Mouse (Mus musculus): Measurements from ENCODE around the gene Gm10447.

Gm10447 gene

DNA sequence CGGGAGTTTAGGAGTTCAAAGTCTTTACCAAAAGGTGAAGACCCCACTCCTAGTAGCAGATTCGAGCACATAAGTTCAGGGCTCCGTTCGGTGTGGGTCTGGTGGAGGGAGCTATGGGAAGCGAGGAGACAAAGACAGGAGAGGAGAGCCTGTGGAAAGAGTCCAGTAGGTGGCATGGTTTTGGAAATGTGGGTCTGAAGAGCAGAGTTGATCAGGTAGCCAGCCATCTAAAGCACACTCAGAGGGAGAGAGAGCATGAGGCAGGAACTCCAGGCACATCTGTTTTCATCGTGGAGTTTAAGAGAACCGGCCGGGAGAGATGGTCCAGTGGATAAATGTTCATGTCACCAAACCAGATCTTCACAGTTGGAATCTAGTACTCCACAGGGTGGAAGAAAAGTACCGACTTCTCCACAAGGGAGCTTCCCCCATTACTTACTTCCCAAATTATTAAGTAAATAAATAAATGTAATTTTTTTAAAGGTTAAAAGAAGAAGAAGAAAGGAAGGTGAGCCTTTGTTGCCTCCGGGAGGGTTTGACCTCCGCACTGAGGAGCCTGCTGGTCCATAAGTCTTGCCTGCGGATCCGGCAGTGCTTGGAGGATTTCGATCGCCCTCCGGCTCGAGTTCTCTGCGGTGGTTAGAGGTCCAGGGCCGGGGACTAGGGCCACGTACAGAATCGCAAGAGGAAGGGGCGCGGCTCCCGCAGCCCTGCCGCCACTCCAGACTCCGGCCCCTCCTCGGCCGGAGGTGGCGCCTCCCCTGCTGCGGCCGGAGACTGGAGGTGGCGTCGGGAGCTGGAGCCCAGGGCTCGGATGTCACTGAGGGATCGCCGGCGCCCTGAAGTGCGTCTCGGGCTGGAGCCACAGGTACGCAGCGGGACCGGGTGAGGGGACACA is at the start of gene Gm10447, which contains the start of gene Shroom1:
Gene Gm10447, minus strand, starts transcription at position 637 of the 898 bp plus-strand sequence.
Gene Shroom1, plus strand, starts transcription at position 732 of the 898 bp plus-strand sequence.
- no peak for DNase-seq

- DNase-seq = no peak
Observed at GRCm38 (mm10) chr11:53505026-53505663, 48.2 kb upstream of the Gm10447 start.

- no peak for DNase-seq
Observed at GRCm38 (mm10) chr11:53504376-53504775, 47.5 kb upstream of the Gm10447 start.

DNA sequence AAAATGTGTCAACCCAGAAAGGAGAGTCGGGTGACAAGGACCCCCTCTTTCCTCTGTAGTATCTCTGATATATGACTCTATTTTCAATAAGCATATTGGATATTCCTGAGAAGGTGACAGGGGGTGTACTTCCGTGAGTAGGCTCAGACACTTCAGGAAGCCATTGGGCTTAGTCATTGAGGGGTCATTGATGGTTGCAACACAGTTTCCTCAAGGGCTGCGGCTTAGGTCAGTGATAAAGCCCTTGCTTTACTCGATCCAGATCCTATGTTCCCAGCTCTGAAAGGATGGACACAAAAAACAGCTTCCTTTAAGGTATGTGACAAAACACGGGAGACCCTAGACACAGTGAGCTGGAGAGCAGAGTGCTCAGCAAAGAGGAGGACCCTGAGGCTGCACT is 46.8 kb upstream of the Gm10447 start:
- no peak for DNase-seq

DNA sequence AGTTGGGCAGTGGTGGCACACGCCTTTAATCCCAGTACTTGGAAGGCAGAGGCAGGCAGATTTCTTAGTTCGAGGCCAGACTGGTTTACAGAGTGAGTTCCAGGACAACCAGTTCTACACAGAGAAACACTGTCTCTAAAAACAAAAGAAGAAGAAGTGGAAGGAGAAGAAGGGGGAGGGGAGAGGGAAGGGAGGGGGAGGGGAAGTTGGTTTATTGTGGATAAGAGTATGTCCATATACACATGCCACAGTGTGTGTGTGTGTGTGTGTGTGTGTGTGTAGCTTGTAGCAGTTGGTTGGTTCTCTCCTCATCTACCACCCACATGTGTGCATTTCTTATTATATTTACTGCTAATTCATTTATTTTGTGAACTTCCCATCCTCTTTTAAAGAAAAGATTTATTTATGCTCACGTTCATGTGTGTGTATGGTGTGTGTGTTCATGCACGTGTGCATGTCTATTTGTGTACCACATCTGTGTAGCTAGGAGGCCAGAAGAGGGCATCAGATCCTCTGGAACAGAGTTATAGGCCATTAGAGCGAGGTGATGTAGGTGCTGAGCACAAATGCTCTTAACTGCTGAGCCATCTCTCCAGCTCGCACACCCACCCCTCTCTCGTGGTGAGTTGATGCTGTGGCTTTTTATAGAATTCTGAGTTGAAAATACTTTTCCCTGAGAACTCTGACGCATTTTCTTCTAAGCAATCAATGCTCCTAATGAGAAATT is 45.3 kb upstream of the Gm10447 start:
- peak; percentile 69 for DNase-seq

DNA sequence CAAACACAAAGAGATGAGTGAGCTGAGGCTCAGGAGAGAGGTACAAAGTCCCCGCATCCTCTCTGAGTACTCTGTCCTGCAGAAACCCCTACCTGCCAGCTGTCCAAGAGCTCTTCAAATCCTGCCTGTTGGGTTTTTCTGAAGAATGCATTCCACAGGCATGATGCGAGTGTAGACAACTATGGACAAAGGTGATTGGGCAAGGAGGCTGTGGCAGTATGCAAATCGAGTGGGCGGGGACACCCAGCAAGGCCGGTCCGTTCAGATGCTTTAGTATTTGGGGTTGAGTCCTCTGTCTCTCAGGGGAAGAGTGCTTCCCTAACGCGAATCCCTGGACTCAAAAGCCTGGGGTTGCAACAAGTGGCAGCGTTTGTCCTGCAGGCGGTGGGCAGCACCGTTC is 43.7 kb upstream of the Gm10447 start:
- no peak for DNase-seq

DNA sequence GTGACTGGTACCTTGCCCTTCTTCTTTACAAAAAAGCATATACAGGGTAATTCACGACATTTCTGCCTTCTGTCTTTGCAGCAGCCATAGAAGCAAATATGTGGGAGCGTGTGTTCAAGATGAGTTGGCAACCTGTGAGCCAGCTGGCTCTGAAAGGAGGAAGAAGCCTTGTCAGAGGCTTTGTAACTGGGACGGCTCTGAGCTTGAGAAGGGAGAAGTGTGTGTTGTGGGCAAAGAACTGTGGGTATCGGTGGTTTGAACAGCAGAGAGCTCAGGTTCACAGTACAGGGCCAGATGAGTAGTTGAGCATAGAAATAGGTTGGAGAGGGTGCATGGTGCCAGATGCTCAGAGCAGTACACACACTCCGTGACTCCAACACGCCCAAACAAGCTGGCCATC is 40.0 kb upstream of the Gm10447 start:
- DNase-seq = peak; percentile 82

DNA sequence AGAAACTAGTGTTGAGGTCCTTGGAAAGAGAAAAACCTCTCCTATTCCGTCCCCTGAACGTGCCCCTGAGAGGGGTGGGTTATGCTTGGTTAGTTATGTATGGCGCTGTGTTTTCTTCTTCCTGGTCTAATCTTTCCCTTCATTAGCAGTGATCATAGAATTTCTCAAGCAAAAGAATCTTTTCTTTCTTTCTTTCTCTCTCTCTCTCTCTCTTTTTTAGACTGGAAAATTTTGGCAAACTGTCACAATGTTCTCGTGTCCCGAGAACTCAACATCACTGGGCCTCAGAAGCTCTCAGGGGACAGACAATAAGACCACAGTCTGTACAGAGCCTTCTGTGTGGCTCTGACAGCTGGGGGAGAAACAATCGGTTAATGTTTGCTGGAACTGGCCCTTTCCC is 38.5 kb upstream of the Gm10447 start:
- DNase-seq = no peak

GRCm38 (mm10) chr11:53493243-53493955 is 36.5 kb upstream of the Gm10447 start:
- no peak for DNase-seq

GRCm38 (mm10) chr11:53491954-53492401 is 35.1 kb upstream of the Gm10447 start:
- DNase-seq = peak; percentile 46

GRCm38 (mm10) chr11:53489421-53489820 is 32.5 kb upstream of the Gm10447 start:
- DNase-seq = no peak

- DNase-seq = no peak
Observed at GRCm38 (mm10) chr11:53489007-53489406, 32.1 kb upstream of the Gm10447 start.

- peak; percentile 58 for DNase-seq
Observed at GRCm38 (mm10) chr11:53486822-53487594, 30.1 kb upstream of the Gm10447 start.

- no peak for DNase-seq
Observed at GRCm38 (mm10) chr11:53486351-53486750, 29.4 kb upstream of the Gm10447 start.

GRCm38 (mm10) chr11:53485719-53486118 is 28.8 kb upstream of the Gm10447 start:
- no peak for DNase-seq

- no peak for DNase-seq
Observed at GRCm38 (mm10) chr11:53483159-53483891, 26.4 kb upstream of the Gm10447 start.

- no peak for DNase-seq
Observed at GRCm38 (mm10) chr11:53481088-53481730, 24.3 kb upstream of the Gm10447 start.

- peak; percentile 83 for DNase-seq
Observed at GRCm38 (mm10) chr11:53479783-53480301, 22.9 kb upstream of the Gm10447 start, which contains the start of the genes Gm9945 and Sowaha. Gm9945 (plus strand) TSS chr11:53480166. Sowaha (minus strand) TSS chr11:53480274.

- no peak for DNase-seq
Observed at GRCm38 (mm10) chr11:53479171-53479782, 22.4 kb upstream of the Gm10447 start.

Data from right cerebral cortex, adult 18-20 months (tissue).